Mouse (Mus musculus) lung, embryonic 16.5 days (tissue): Measurements from ENCODE around the gene Atad5. TPM values are rescaled to one million over a fixed set of nuclear protein-coding genes. Genes with fewer than 3 reads are reported as not detected.

Experiments used
- ATAC-seq: fragments of 200-750 bp; cut with Nextera tagmentation; 2 replicates; pipeline ENCODE4 v1.8.0; 2017; ENCODE audit warnings: low read depth, mild to moderate bottlenecking, moderate library complexity
- H3K27ac ChIP-seq: fragments of 300-500 bp; sonication (generic); 2 replicates; pipeline ENCODE4 v1.5.1; 2014; ENCODE audit warnings: mild to moderate bottlenecking, control low read depth, low read length
- H3K27me3 ChIP-seq: fragments of 300-500 bp; sonication (generic); 2 replicates; pipeline ENCODE4 v1.6.1; 2014; ENCODE audit warnings: low read depth, low read length, mixed read lengths; ENCODE audit not compliant: control insufficient read depth, insufficient read depth
- H3K36me3 ChIP-seq: fragments of 300-500 bp; sonication (generic); 2 replicates; pipeline ENCODE4 v1.6.1; 2014; ENCODE audit warnings: low read length; ENCODE audit not compliant: control insufficient read depth, insufficient read depth
- H3K4me1 ChIP-seq: fragments of 300-500 bp; sonication (generic); replicated peaks from 2 replicates; pipeline ENCODE4 v1.6.1; 2014; ENCODE audit warnings: low read length, mixed read lengths; ENCODE audit not compliant: control insufficient read depth, insufficient read depth
- H3K4me2 ChIP-seq: fragments of 300-500 bp; sonication (generic); 2 replicates; pipeline ENCODE4 v1.6.1; 2014; ENCODE audit warnings: low read depth, low read length, control low read depth
- H3K4me3 ChIP-seq: fragments of 300-500 bp; sonication (generic); 2 replicates; pipeline ENCODE4 v1.5.1; 2014; ENCODE audit warnings: mild to moderate bottlenecking, low read length, control low read depth
- H3K9ac ChIP-seq: fragments of 300-500 bp; sonication (generic); 2 replicates; pipeline ENCODE4 v1.6.1; 2014; ENCODE audit warnings: low read length, control low read depth
- H3K9me3 ChIP-seq: fragments of 300-500 bp; sonication (generic); 2 replicates; pipeline ENCODE4 v1.6.1; 2016; ENCODE audit warnings: low read length; ENCODE audit not compliant: control insufficient read depth
- WGBS: fragments of 180-500 bp; shearing (Covaris S2); extraction: QIAGEN DNeasy Blood & Tissue Kit; methylation state at CpG from one replicate; pipeline ENCODE4 v1.1.7; 2014; 5-methylcytosine and 5-hydroxymethylcytosine counted together
- polyA plus RNA-seq: library from polyadenylated mRNA; unstranded; fragments of >200 nt; fragmentation: Nextera tagmentation; extraction: Ambion mirVana; gene quantifications from 2 replicates; pipeline ENCODE4 v1.2.1, GENCODE M21; 2015

Gene Atad5
- polyA plus RNA-seq, 1 experiment from 2014 or later, result 11.5 TPM

- Histone ChIP-seq H3K9me3 (no peaks in the 10 kb centered on the region), H3K4me1 (no peaks in the 10 kb centered on the region), H3K27me3 (no peaks in the 10 kb centered on the region), H3K36me3 (no peaks in the 10 kb centered on the region), H3K4me3 (no peak overlapping the region), H3K9ac (no peak overlapping the region), H3K27ac (no peak overlapping the region), H3K4me2 (no peak overlapping the region)
- WGBS, result 64% methylated on average over 2 of the region's 2 CpGs
- no peak for ATAC-seq
Measured at GRCm38 (mm10) chr11:80164224-80164623, 75.0 kb downstream of the Atad5 start.

GRCm38 (mm10) chr11:80168121-80168520 lies 78.9 kb downstream of the Atad5 start:
- Histone ChIP-seq H3K27ac (no peak overlapping the region), H3K9ac (no peak overlapping the region), H3K4me3 (no peak overlapping the region), H3K4me1 (no peaks in the 10 kb centered on the region), H3K4me2 (no peak overlapping the region), H3K36me3 (no peaks in the 10 kb centered on the region), H3K27me3 (no peaks in the 10 kb centered on the region), H3K9me3 (no peaks in the 10 kb centered on the region)
- no peak for ATAC-seq
- WGBS, result 86% methylated on average over 9 of the region's 9 CpGs

DNA sequence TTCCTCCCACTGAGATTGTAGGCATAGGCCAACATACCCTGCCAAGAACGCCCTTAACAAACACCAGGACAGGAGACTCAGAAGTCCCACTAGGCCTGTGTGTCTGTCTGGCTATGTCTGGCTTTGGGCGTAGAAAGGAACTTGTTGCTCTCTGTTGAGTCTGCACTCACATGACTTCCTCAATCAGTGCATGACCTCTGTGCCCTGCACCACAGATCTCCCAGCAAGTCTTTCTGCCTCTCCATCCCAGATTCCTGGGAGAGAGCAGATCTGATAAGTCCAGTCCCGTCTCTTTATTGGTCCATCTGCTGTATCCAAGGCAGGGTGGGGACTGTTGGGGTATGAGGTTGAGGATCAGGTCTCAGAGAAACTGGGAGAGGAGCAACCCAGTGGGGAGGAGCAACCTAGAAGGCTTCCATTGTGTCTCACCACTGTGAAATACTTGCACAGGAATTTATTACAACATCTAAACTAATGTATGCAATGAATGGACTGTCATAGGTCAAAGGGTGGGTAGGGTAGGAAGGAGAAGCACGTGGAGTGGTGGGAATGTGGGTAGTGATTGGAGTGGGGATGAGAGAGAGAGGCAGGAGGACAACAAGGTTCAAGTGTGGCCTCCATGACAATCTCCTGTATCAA lies 79.5 kb downstream of the Atad5 start:
- no peak for ATAC-seq
- H3K4me3 ChIP-seq, result no peak overlapping the region
- no peak overlapping the region for H3K9ac ChIP-seq
- no peaks in the 10 kb centered on the region for H3K4me1 ChIP-seq
- no peaks in the 10 kb centered on the region for H3K36me3 ChIP-seq
- H3K9me3 ChIP-seq, result no peaks in the 10 kb centered on the region
- WGBS, result 62% methylated on average over 4 of the region's 4 CpGs
- no peak overlapping the region for H3K4me2 ChIP-seq
- H3K27me3 ChIP-seq, result no peaks in the 10 kb centered on the region
- H3K27ac ChIP-seq, result no peak overlapping the region

DNA sequence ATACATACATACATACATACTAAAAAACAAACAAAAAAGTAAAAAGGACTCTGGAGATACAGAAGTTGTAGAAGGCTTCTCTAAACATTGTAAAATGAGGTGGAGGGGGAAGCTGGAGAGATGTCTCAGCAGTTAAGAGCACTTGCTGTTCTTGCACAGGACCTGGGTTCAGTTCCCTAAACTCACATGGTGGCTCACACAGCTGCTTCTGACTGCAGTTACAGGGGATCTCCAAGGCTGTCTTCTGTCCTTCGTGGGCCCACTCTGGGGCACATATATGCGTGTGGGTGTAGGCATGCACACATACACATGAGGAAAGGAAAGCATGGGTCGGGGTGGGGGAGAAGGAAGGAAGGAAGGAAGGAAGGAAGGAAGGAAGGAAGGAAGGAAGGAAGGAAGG lies 80.4 kb downstream of the Atad5 start:
- Histone ChIP-seq H3K27ac (no peak overlapping the region), H3K4me3 (no peak overlapping the region), H3K9ac (no peak overlapping the region), H3K36me3 (no peaks in the 10 kb centered on the region), H3K4me1 (no peaks in the 10 kb centered on the region), H3K4me2 (no peak overlapping the region), H3K27me3 (no peaks in the 10 kb centered on the region), H3K9me3 (no peaks in the 10 kb centered on the region)
- WGBS, result 88% methylated on average over 3 of the region's 3 CpGs
- ATAC-seq, result no peak

DNA sequence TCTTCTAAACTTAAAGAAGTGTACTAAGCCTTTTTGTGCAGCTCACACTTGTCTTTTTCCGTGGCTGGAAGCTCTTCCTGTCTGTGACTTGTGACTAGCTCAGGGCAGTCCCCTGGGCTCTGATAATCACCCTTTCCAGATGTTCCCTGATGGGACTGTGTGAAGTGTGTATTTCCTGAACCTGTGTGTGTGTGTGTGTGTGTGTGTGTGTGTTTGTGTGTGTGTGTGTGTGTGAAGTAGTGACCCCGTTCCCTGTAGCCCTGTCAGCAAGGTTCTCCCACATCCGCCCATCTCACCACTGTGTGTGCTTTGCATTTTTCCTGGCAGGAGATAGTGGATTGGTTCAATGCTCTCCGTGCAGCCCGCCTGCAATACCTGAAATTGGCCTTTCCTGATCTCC lies 81.2 kb downstream of the Atad5 start:
- Histone ChIP-seq H3K4me3 (no peak overlapping the region), H3K4me1 (no peaks in the 10 kb centered on the region), H3K9me3 (no peaks in the 10 kb centered on the region), H3K36me3 (no peaks in the 10 kb centered on the region), H3K9ac (no peak overlapping the region), H3K27me3 (no peaks in the 10 kb centered on the region), H3K4me2 (no peak overlapping the region), H3K27ac (no peak overlapping the region)
- 60% methylated on average over 5 of the region's 5 CpGs for WGBS
- ATAC-seq, result no peak

DNA sequence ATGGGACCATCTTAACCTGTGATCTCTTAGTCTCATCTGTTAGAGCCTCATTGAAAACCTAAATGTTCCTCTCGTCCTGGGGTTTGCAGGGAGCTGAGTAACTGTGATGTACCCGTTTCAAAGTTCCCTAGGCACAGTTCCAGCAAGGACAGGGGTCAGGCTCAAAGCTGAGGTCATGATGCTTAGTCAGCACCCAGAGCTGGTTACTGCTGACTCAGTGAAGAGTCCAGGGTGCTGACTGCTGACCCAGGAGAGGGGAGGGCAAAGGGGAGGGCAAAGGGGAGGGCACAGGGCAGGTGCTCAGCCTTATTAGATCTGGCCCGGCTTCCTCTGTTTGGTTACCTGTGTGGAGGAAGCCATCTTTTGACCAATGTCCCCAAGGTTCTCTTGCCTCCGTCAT lies 82.7 kb downstream of the Atad5 start:
- Histone ChIP-seq H3K4me2 (no peak overlapping the region), H3K9ac (no peak overlapping the region), H3K4me1 (no peaks in the 10 kb centered on the region), H3K9me3 (no peaks in the 10 kb centered on the region), H3K27me3 (no peaks in the 10 kb centered on the region), H3K4me3 (no peak overlapping the region), H3K36me3 (no peaks in the 10 kb centered on the region), H3K27ac (no peak overlapping the region)
- no peak for ATAC-seq
- 56% methylated on average over 4 of the region's 4 CpGs for WGBS

GRCm38 (mm10) chr11:80173963-80174670 lies 84.9 kb downstream of the Atad5 start:
- H3K9me3 ChIP-seq, result no peaks in the 10 kb centered on the region
- ATAC-seq, result no peak
- no peak overlapping the region for H3K9ac ChIP-seq
- 78% methylated on average over 11 of the region's 11 CpGs for WGBS
- no peaks in the 10 kb centered on the region for H3K27me3 ChIP-seq
- H3K4me1 ChIP-seq, result no peaks in the 10 kb centered on the region
- H3K4me3 ChIP-seq, result no peak overlapping the region
- H3K4me2 ChIP-seq, result no peak overlapping the region
- H3K27ac ChIP-seq, result no peak overlapping the region
- no peaks in the 10 kb centered on the region for H3K36me3 ChIP-seq

GRCm38 (mm10) chr11:80176911-80177895 lies 88.0 kb downstream of the Atad5 start:
- WGBS, result 68% methylated on average over 11 of the region's 11 CpGs
- Histone ChIP-seq H3K27ac (no peak overlapping the region), H3K27me3 (no peaks in the 10 kb centered on the region), H3K4me1 (no peaks in the 10 kb centered on the region), H3K4me3 (no peak overlapping the region), H3K9ac (no peak overlapping the region), H3K36me3 (no peaks in the 10 kb centered on the region), H3K4me2 (no peak overlapping the region), H3K9me3 (no peaks in the 10 kb centered on the region)
- ATAC-seq, result no peak

- no peaks in the 10 kb centered on the region for H3K9me3 ChIP-seq
- H3K4me1 ChIP-seq, result no peaks in the 10 kb centered on the region
- no peaks in the 10 kb centered on the region for H3K36me3 ChIP-seq
- no peak overlapping the region for H3K9ac ChIP-seq
- H3K4me2 ChIP-seq, result no peak overlapping the region
- WGBS, result 76% methylated on average over 8 of the region's 8 CpGs
- no peak overlapping the region for H3K27ac ChIP-seq
- H3K4me3 ChIP-seq, result no peak overlapping the region
- H3K27me3 ChIP-seq, result no peaks in the 10 kb centered on the region
- no peak for ATAC-seq
Measured at GRCm38 (mm10) chr11:80178316-80178715, 89.1 kb downstream of the Atad5 start.
